Mouse (Mus musculus): Measurements from ENCODE around the gene Gm20388.
A peak's percentile ranks its signal among the peaks of the same experiment; 100 is the strongest.

The Gm20388 gene

DNA sequence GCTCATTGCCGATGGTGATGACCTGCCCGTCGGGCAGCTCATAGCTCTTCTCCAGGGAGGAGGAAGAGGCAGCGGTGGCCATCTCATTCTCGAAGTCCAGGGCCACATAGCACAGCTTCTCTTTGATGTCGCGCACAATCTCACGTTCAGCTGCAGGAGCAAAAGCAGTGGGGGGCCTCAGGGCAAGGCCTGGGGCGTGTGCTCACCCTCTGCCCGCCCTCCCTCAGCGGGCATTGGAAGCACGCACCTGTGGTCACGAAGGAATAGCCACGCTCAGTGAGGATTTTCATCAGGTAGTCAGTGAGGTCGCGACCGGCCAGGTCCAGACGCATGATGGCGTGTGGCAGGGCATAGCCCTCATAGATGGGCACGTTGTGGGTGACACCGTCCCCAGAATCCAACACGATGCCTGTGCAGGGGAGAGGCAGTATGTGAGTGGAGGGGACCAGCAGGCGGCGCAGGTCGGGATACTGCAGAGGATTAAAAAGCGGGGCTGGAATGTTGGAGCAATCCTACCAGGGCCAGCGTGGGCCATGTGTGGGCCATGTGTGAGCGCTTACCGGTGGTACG lies 3982.0 kb downstream of the Gm20388 start:
- no peak for DNase-seq

DNA sequence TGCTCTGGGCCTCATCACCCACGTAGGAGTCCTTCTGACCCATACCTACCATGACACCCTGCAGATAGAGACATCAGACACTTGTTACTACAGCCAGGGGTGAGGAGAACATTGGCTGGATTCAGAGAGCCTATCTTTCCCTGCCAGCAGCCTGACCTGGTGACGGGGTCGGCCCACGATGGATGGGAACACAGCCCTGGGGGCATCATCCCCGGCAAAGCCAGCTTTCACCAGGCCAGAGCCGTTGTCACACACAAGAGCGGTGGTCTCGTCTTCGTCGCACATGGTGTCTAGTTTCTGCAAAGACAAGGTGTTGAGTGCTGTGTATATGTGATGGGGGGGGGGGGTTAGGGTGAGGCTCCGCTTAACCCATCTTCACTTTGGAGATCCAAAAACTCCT lies 3982.8 kb downstream of the Gm20388 start:
- no peak for DNase-seq

DNA sequence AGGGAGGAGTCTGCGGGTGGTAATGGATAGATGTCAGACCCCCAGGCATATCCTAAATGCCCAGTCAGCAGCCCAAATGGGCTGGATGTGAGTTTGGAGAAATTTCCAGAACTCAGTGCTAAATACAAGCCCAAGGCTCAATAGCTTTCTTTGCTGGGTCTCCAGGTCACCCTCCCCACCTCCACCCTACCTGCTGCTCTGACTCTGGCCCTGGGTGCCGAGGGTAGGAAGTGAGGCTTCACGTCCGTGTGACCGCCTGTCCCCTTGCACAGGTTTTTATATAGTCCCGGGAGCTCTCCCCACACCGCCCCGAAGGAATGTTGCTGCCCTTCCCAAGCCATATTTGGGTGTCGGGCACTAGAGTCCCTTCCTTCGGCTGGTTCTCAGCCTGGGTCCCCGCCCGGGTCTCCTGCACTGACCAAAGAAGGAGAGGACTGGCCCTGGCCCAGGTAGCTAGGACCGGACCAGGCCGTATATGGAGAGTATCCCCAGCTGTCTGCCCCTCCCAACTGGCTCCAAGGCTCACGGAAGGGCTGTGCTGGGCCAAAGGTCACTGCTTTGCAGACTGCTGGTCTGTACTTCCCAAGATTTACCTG lies 3984.0 kb downstream of the Gm20388 start, which contains the start of gene Acta1:
TSS of gene Acta1 (minus strand) at position 250 of the 596 bp plus-strand sequence.
- no peak for DNase-seq

DNA sequence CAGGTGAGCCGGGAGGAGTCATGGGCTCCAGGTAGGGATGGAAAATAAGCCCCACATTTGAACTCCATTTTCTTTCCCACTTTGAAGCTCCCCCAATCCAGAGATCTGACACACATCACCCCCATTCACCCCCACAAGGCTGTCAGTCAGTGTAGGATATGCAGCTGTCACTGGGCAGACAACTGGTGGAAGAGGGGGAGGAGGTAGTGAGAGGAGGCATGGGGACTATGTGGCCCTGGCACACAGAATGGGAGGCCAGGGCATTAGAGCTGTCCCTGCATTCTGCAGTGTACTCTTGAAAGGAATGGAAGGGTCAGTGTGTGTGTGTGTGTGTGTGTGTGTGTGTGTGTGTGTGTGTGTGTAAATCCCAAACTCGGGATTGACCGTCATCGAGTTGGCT lies 3984.6 kb downstream of the Gm20388 start:
- DNase-seq: no peak

DNA sequence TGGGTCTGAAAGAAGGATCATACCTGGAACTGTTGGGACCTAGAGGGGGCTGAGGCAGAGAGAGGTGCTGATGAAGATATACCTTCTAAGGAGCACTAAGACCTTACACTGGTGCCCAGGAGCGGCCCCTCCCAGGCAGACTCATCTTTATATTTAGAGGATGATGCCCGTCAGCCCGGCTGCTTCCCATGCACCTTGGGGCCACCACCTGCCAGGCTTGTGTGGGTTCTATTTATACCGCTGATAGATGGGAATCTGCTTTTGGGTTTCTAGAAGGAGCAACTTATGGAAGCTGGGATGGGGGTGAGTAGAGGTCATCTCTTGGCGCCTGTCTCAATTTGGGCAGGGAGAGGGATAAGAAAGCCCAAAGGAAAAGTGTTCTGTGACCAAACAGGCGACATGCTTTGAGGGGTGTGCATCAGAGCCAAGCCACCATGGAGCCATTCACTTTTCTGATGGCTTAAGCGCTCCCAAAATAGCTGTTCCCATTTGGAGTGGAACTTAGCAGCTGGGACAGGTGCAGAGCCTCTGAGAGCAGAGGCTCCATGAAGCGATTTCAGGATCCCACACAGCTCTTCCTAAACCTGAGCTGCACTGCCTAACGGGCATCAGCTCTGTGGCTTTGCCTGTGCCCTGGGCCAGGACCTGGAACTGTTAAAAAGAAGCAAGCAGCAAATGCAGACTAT lies 3985.2 kb downstream of the Gm20388 start:
- DNase-seq: no peak

DNA sequence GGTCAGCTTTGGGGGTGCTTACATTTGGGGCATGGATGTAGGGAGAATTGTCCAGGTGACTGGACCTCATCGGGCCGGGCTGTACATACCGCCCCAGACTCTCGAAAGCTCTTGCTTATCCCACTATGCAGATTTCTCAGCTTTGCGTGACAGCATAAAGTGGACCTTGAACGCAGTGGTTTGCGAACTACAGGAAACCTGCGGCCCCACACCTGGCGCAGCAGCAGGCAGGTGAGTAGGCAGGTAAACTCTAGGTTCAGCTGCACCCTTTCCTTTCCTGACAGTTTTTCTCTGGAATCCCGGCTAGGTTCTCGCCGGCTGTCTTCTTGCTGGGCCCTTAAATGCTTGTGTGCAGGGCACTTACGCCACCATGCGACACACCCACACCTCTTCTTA lies 3985.7 kb downstream of the Gm20388 start:
- DNase-seq: no peak

DNA sequence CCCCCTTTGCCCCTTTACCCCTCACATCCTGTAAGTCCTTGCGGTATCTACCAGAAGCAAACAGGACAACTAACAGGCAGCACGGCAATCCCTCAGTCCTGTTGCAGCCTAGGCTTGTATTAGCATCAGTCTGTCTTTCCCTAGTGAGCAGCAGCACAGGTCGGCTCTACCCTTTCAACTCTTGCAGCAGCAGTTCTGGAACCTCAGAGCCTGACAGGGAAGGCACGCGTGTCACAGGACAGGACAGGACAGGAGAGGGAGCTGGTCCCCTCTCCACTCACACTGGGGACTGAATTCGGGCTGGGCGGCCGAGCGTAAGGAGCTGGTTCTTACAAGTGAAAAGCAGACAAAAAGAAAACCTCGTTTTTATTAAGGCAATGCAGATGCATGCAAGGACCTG lies 3986.1 kb downstream of the Gm20388 start:
- DNase-seq: no peak

DNA sequence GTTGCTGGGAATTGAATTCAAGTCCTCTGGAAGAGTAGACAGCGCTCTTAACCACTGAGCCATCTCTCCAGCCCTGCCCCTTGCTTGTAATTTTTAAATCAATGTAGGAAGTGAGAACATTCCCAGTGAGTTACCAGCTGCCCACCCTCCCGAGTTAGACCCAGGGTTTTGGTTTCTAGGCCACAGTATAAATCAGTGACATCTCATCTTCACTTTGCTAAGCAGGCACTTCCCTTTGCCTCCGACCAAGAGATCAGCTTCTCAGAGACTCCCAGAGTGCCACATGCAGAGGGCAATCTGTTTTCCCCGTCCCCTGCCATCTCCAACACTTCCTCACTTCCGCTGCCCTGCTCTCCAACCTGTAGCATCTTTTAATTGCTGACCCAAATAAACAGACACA lies 3987.9 kb downstream of the Gm20388 start:
- no peak for DNase-seq

DNA sequence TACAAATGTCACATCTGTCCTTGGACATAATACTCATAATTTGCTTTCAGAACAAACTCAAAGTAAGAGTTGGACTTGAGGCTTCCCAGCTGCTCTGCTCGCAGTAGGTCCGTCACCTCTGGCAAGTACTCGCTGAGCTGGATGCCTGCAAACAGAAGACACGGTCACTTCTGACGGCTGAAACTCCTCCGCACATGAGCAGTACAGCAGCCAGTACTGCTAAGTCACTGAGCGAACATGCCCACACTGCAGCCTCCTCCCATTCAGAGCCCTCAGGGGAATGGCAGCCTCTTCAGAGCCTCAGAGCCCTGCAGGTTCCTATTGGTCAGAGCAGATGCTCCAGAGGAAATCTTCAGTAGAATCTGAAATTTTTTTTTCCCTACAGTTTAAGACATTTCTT lies 3988.7 kb downstream of the Gm20388 start:
- DNase-seq: peak; percentile 53

DNA sequence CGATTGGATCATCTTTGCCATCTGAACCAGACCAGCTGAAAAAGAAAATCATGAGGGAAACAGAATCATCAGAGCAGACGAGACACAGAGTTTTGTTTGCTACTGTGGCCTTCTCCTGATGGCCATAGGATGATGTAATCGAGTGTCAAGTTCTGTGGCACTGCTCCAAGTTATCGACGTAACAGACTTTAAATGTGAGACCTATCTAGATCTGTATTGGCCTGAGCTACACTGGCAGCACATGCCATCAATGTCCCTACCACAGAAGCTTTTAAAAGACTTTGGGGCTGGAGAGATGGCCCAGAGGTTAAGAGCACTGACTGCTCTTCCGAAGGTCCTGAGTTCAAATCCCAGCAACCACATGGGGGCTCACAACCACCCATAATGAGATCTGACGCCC lies 3992.0 kb downstream of the Gm20388 start:
- no peak for DNase-seq

DNA sequence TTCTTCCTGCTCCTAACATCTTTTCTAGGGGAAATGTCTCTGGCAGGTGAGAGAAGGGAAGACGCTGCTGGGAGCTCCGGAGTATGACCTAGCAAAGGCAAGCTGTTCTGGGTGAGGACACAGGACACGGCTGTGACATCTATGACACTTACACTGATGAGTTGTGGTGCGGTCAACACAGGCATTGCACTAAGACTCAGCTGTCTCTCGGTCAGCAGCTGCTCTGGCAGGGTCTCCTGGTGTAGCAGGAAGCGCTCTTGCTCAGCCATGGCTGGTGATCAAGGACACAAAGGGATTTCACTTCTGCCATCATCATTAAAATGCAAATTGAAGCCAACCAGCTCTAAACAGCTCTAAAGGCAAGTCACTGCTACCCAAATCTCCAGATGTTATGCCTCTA lies 3997.0 kb downstream of the Gm20388 start:
- DNase-seq: no peak

DNA sequence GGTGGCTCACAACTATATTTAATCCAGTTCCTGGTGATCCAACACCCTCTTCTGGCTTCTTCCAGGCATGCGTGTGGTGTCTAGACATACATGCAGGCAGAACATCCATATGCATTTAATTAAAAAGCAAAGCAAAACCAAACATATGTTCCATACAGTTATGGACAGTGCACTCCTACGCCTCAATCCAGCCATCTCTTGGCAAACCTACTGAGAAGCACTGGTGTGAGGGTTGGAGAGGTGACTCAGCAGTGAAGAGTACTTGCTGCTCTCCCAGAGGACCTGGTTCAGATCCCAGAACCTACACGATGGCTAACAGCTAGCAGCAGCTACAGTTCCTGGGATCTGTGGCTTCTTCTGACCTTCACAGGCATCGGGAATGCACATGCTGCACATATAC lies 4001.6 kb downstream of the Gm20388 start:
- no peak for DNase-seq

DNA sequence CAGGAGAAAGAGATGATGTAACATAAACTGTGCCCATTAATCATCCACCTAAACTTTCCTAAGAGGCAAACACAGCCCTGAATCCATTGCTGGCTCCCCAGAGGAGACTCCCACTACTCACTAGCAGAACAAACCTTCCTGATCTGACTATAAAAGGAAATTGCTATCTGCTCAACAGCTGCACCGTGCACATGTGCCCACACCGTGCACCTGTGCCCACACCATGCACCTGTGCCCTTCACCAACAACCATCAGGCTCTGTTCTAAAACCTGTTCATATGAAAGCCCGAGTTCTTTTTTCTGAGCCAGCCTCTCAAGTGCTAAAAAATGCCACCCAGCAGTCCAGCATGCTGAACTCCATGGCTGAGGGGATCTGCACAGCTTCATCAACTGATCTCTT lies 4004.0 kb downstream of the Gm20388 start:
- no peak for DNase-seq

DNA sequence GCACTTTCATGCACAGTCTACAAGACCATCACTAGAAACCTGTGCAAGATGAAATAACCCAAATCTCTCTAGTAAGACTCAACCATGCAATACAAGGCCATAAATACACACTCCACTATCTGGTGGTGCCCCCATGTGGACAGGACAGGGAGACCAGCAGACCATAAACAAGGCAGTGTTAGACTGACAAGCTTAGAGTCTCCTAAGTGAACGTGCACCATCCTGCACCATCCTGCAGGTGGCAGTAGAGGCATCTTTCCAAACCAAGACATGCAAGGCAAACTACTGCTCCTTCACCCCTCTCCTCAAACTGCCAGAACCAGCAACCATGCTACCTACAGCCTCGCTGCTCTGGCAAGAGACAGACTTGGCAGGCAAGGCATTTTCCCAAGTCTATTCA lies 4014.1 kb downstream of the Gm20388 start:
- DNase-seq: peak; percentile 87

DNA sequence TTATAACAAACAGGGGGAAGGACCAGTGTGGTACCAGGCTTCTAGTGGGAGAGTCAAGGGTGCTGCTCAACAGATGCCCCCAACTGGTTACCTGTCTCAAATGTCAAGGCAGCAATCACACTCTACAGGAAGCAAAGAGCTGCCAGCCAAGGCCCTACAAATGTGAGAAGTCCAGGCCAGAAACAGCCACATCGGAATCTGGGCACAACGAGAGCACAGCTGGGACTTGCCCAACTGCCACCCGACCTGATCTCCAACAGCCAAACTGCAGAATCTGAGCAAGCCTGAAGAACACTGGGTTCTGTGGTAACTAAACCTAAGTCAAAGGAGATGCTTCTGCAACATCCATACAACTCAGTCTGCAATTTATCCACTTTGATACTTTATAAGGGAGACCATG lies 4015.0 kb downstream of the Gm20388 start:
- no peak for DNase-seq

DNA sequence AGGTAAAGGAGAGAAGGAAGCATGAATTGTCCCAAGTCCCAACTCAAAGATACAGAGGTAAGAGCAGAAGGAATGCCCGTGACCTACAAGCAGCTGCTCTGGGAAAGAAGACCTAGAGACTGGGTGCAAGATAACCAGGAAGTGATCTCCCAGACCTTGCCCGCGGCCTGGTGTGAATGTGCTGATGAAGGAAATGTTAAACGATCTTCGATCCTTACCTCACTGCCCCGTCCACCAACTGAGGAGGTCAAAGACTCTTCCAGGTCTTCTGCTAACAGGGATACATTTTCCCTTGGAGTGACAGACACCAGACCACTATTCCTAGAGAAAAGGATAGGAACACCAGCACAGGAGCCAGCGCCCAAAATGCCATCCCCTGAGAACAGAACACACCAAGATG lies 4018.4 kb downstream of the Gm20388 start:
- no peak for DNase-seq

DNA sequence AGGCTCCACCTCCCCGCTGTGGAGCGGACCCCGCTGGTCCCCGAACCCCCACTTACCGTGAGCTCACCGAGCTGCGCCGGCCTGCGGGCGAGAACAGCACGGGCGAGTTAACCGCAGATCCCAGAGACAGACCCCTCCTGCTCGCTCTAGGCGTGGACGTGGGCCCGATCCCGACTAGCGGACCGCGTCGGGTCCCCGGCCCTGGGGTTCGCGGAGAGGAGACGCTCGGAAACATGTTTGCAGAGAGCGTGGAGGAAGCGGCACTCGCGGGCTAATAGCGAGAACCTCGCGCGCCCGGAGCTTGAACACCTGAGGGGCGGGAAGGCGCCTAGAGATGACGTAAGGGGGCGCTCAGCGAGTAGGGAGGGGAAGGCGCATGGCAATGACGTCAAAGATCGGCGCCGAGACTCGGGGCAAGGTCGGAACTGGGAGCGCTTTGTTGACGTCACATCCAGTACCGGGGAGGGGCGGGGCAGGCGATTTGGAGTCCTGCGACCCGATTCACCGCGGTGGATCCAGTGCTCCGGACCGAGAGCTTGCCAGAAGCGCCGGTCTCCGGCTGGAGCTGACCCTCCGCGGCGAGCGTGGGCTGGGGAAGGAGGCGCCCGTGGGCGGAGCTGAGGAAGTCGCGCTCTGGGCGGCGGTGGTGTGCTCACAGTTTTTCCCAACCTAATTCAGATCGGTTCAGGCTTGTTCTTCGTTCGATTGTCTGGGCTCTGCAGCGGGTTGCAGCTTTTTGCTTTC lies 4038.5 kb downstream of the Gm20388 start, which contains the start of gene Nup133:
TSS of gene Nup133 (minus strand) at position 324 of the 744 bp plus-strand sequence.
- DNase-seq: peak; percentile 100

DNA sequence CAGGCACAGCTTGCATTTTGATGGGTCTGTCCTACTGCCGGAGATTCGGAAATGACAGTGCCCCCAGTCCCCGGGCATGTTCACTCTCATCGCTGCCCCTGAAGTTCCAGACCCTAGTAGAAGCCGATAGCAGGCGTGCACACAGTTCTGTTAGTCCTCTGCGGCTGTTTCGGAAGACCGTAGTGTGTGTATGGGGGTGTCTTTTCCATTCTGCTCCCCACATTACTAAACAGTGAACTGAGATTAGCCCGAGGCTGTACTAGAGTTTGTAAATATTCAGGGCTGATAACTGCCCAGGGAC lies 4039.0 kb downstream of the Gm20388 start:
- no peak for DNase-seq

DNA sequence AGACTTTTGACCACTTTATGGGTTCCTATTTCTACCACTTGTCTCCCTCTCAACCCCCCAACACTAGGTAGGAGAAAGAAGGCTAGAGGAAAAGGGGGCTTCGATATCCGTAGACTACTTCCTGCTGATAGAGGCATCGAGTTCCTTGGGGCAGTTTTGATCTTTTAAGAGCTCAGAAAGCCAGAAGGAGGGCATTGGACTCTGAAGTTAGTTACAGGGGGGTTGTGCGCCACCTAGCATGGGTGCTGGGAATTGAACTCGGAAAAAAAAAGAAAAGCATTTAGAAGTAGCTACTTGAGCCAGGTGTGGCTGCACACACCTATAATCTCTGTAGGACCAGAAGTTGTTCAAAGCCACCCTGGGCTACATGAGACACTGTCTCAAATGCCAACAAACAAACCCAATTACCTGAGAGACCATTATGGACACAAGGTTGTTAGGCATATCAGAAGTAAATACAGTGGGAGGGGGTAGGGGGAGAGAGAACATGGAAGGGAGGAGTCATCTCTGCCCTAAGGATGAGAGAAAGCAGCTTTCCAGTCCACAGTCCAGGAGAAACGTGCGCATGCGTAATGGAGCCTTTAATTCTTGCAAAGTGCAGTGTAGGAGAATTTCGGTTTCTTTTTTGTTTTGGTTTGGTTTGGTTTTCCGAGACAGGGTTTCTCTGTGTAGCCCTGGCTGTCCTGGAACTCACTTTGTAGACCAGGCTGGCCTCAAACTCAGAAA lies 4039.6 kb downstream of the Gm20388 start:
- peak; percentile 72 for DNase-seq

DNA sequence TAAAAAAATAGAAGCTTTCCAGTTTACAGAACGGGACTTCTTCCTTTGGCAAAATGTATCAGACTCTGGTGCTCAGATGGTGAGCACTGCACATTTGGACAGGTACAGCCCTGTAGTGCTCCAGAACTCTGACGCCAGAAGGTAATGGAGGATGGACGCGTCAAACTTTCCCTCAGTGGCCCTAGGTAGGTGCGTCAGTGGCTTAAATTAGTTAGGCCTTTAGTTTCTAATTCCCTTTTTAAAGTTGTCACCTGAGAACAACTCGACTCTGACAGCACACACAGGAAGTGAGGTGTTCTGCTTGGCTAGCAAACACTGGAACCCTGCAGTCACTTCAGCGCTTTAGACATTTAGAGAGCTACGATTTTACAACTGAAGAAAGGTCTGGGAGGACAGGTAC lies 4043.0 kb downstream of the Gm20388 start:
- no peak for DNase-seq

DNA sequence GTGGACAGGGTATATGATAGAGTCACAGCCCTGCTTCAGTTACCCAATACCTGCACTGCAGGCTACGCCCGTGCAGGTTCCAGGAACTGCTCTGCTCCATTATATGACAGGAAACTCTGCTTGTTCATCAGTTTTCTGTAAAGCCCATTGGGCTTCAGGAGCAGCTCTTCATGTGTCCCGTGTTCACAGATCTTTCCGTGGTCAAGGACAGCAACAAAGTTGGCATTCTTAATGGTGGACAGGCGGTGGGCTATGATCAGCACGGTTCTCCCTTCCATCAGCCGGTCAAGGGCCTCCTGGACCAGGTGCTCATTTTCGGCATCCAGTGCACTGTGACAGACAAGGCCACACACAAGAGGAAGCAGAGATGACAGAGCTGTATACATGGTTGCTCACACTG lies 4043.6 kb downstream of the Gm20388 start:
- DNase-seq: no peak

DNA sequence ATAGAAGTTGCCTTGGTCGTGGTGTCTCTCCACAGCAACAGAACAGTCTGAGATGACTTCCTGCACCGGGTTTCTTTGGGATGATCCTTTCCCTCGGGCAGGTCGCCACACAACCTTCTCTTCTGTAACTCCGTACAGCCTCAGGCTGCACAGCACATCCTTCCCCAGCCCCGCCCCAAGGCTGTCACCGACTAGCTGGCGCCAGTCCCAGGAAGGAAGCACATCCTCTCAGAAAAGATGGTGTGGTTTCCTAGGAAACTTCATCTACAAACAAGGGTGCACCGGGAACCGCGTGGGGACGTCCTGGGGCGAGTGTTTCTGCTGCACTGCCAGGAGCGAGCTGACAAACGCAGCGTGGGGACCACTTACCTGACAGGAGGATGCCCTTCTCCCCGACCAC lies 4047.5 kb downstream of the Gm20388 start:
- peak; percentile 28 for DNase-seq

DNA sequence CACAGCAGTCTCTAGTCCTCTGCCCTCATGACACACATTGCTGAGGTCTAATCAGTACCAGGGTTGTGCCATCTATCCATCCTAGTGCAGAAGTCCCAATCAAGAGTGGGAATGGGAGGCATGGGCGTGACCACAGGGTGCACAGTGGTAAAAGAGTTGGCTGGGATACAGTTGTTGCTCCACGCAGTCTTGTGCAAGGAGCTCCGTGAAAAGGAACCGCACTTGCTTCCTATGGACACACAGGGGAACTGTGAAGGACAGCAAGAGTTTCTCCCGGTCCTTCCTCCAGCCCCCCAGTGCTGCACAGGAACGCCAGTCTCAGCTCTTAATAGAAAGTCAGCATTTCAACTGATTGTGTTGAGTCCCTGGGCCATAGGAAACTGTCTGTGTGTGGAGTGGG lies 4048.8 kb downstream of the Gm20388 start:
- no peak for DNase-seq
